Mouse (Mus musculus): ENCODE results near the gene Olfr47. TPM values are rescaled to one million over a fixed set of nuclear protein-coding genes. Genes with fewer than 3 reads are reported as not detected.

Olfr47 gene
- polyA plus RNA-seq, 1 experiment from 2014 or later = not detected

DNA sequence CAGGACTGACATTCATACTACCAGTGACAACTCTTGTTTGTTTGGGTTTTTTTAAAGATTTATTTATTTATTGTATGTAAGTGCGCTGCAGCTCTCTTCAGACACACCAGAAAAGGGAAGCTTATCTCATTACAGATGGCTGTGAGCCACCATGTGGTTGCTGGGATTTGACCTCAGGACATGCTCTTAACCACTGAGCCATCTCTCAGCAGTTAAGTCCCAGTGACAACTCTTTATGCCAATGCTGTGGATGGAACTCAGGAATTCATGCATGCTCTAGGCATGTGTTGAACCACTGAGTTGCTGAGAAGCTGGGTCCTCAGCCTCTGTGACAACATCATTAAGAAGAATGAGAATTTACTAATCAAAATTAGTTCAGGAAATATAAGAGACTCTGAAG is 21.7 kb downstream of the Olfr47 start:
- ATAC-seq (ENCODE audit: low read depth) (no peak), DNase-seq (ENCODE audit: low spot score) (no peak)
- no peak overlapping the region for H3K4me2 ChIP-seq (ENCODE audit: low read depth, low read length)
- 86% methylated on average over 1 of the region's 1 CpGs for WGBS
- H3K9ac ChIP-seq (ENCODE audit: low read depth, low read length) = no peak overlapping the region
- no peaks in the 10 kb centered on the region for H3K9me3 ChIP-seq (ENCODE audit: control insufficient read depth, low read length)
- H3K27ac ChIP-seq (replicated peaks; ENCODE audit: low read depth, low read length) = no peak overlapping the region
- H3K4me1 ChIP-seq (ENCODE audit: control insufficient read depth, insufficient read depth, low read length) = no peaks in the 10 kb centered on the region
- H3K36me3 ChIP-seq (ENCODE audit: control insufficient read depth, insufficient read depth, low read length) = no peaks in the 10 kb centered on the region
- H3K27me3 ChIP-seq (replicated peaks; ENCODE audit: control insufficient read depth, insufficient read depth, low read length) = no peaks in the 10 kb centered on the region
- H3K4me3 ChIP-seq (ENCODE audit: low read depth, low read length) = no peak overlapping the region

DNA sequence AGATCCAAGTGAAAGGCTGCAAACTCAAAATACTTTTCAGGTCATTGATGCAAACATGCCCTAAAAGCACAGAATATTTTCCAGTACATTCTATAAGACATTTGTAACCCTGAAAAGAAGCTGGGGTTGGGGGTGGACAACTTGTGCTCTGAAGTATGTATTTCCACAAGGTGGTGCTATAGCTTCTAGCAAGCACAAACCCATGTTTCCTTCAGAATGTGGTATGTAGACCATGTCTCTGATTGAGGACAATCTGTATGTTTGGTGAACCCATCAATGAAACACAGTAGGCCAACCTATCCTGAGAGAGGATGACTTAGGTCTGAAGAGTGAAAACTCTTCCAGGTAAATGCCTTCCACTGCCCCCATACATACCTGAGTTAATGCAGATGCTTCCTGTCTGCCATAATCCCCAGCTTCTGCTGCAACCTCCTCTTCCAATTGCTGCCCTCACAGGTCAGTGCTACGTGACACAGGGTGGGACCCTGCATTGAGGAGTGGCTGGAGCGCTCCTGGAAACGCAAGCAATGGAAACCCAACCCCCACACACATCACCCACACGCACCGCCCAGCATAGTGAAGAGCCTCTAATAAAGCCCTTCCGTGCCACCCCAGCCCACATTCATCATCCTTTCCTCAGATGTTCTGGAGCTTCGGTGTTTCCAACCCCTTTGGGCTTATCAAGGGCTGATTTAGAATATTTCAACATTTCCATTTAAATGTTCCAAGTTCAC is 23.0 kb downstream of the Olfr47 start:
- Histone ChIP-seq H3K9ac (ENCODE audit: low read depth, low read length) (no peak overlapping the region), H3K27me3 (replicated peaks; ENCODE audit: control insufficient read depth, insufficient read depth, low read length) (no peaks in the 10 kb centered on the region), H3K4me2 (ENCODE audit: low read depth, low read length) (no peak overlapping the region), H3K27ac (replicated peaks; ENCODE audit: low read depth, low read length) (no peak overlapping the region), H3K4me1 (ENCODE audit: control insufficient read depth, insufficient read depth, low read length) (no peaks in the 10 kb centered on the region), H3K36me3 (ENCODE audit: control insufficient read depth, insufficient read depth, low read length) (no peaks in the 10 kb centered on the region), H3K9me3 (ENCODE audit: control insufficient read depth, low read length) (no peaks in the 10 kb centered on the region), H3K4me3 (ENCODE audit: low read depth, low read length) (no peak overlapping the region)
- DNase-seq (ENCODE audit: low spot score) (peak; percentile 53), ATAC-seq (ENCODE audit: low read depth) (0 out of 2 replicates have a peak, but pooled peaks have one; percentile 44)
- 72% methylated on average over 7 of the region's 7 CpGs for WGBS

DNA sequence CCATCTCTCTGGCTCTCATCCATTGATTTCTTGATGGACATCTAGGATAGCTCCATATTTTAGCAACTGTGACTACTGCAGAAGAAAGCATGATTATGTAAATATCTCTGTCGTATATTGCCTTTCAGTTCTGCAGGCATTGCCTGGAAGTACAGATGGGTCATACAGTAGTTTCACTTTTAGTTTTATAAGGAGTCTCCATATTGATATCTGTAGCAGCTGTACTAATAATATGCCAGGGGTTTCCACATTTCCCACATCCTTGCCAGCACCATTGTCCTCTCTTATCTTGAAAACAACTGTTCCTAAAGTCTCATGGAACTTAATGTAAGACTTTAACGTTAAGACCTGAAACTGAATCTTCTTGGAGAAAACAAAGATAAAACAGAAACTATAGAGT is 29.4 kb downstream of the Olfr47 start:
- H3K4me2 ChIP-seq (ENCODE audit: low read depth, low read length) = no peak overlapping the region
- H3K4me1 ChIP-seq (ENCODE audit: control insufficient read depth, insufficient read depth, low read length) = no peaks in the 10 kb centered on the region
- H3K9ac ChIP-seq (ENCODE audit: low read depth, low read length) = no peak overlapping the region
- ATAC-seq (ENCODE audit: low read depth) (no peak), DNase-seq (ENCODE audit: low spot score) (no peak)
- H3K4me3 ChIP-seq (ENCODE audit: low read depth, low read length) = no peak overlapping the region
- H3K27me3 ChIP-seq (replicated peaks; ENCODE audit: control insufficient read depth, insufficient read depth, low read length) = 0 out of 2 replicates have a peak, but pooled peaks cover 3% of the 10 kb centered on the region
- H3K27ac ChIP-seq (replicated peaks; ENCODE audit: low read depth, low read length) = no peak overlapping the region
- 66% methylated on average over 2 of the region's 2 CpGs for WGBS
- H3K36me3 ChIP-seq (ENCODE audit: control insufficient read depth, insufficient read depth, low read length) = no peaks in the 10 kb centered on the region
- no peaks in the 10 kb centered on the region for H3K9me3 ChIP-seq (ENCODE audit: control insufficient read depth, low read length)

DNA sequence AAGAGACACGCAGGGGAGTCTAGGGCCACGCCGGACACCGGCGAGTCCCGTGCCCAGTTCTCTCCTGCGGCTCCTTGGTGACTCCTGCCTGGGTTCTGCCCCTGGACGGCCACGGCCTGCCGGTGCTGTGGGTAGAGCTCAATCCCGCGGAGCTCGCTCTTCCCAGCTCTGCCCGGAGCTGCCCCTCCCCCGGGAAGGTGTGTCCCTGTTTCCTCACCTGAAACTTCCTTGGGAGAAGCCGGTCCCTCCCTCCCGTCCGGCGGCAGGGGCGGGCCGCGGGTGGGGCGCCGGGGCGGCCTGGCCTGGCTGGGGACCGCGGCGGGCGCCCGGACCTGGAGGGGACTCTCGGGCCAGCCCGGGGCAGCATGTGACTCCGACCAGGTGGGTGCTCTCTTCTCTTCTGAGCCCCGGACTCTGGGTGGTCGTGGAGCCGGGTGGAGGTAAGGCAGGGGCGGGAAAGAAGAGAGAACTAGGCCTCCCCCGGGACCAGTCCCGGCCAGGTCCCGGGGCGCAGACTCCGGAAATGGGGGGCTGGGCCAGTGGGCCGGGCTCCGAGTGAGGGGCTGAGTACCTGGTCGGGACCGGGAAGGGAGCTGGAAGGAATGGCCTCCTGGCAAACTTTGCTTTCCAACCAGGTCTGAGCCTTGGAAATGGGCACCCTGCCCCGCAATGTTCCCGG is 34.2 kb downstream of the Olfr47 start, which contains the start of gene Arhgef5:
Arhgef5 (plus strand) TSS at position 220 of the 679 bp plus-strand sequence.
- ATAC-seq (ENCODE audit: low read depth) (peak; percentile 88), DNase-seq (ENCODE audit: low spot score) (peak; percentile 68)
- no peaks in the 10 kb centered on the region for H3K9me3 ChIP-seq (ENCODE audit: control insufficient read depth, low read length)
- peak within 1 kb of the TSS; percentile 65 for H3K4me3 ChIP-seq (ENCODE audit: low read depth, low read length)
- H3K36me3 ChIP-seq (ENCODE audit: control insufficient read depth, insufficient read depth, low read length) = no peaks in the 10 kb centered on the region
- peaks cover 8% of the 10 kb centered on the region; the same call in 1 of the 2 replicates for H3K4me1 ChIP-seq (ENCODE audit: control insufficient read depth, insufficient read depth, low read length)
- 0 out of 2 replicates have a peak, but pooled peaks cover 3% of the 10 kb centered on the region for H3K27me3 ChIP-seq (replicated peaks; ENCODE audit: control insufficient read depth, insufficient read depth, low read length)
- peak within 1 kb of the TSS; percentile 78 for H3K9ac ChIP-seq (ENCODE audit: low read depth, low read length)
- peak within 1 kb of the TSS; percentile 39; the same call in 1 of the 2 replicates for H3K27ac ChIP-seq (replicated peaks; ENCODE audit: low read depth, low read length)
- H3K4me2 ChIP-seq (ENCODE audit: low read depth, low read length) = peak within 1 kb of the TSS; percentile 90
- WGBS = 1% methylated on average over 19 of the region's 48 CpGs

DNA sequence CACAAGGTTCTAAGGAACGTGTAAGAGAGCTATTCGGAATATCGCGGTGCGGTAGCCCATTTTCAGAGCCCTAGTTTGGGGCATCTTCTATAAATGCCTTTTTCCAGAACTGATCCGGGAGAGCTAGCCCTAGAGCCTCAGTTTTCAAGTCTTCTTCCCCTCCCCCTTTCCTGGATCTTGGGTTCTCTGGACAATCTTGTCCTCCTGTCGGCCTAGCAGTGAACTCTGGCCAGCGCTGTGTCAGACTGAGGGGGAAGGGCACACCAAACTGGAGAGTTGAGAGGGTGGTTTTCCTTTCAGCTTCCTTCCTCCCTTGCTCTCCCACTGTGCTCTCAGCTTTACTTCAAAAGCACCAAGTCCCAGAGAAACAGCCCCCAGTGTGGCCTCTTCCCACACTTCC is 35.0 kb downstream of the Olfr47 start:
- peak overlapping the region; percentile 65 for H3K4me3 ChIP-seq (ENCODE audit: low read depth, low read length)
- H3K4me1 ChIP-seq (ENCODE audit: control insufficient read depth, insufficient read depth, low read length) = peaks cover 8% of the 10 kb centered on the region; the same call in 1 of the 2 replicates
- ATAC-seq (ENCODE audit: low read depth) (no peak), DNase-seq (ENCODE audit: low spot score) (peak; percentile 47)
- no peaks in the 10 kb centered on the region for H3K9me3 ChIP-seq (ENCODE audit: control insufficient read depth, low read length)
- H3K36me3 ChIP-seq (ENCODE audit: control insufficient read depth, insufficient read depth, low read length) = no peaks in the 10 kb centered on the region
- 0 out of 2 replicates have a peak, but pooled peaks cover 3% of the 10 kb centered on the region for H3K27me3 ChIP-seq (replicated peaks; ENCODE audit: control insufficient read depth, insufficient read depth, low read length)
- H3K4me2 ChIP-seq (ENCODE audit: low read depth, low read length) = peak overlapping the region; percentile 90
- 12% methylated on average over 8 of the region's 8 CpGs for WGBS
- H3K27ac ChIP-seq (replicated peaks; ENCODE audit: low read depth, low read length) = no peak overlapping the region; the same call in 1 of the 2 replicates
- H3K9ac ChIP-seq (ENCODE audit: low read depth, low read length) = peak overlapping the region; percentile 78

DNA sequence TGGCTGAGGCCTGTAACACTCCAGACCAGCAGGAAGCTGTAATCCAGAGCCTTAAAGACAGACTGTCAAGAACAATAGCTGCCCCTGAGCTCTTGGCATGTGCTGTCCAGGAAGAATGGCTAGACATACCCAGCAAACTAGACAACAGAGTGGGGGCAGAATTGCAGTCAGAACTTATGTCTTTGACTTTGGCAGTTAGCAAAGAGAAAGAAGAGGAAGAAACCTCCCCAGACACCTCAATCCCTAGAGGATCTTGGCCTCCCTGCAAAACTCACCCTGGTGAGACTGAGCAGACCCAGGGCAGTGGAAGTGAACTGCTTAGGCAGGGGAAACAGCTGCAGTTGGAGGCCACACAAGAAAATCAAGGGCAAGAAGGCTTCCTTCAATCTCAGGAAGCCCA is 41.3 kb downstream of the Olfr47 start:
- H3K36me3 ChIP-seq (ENCODE audit: control insufficient read depth, insufficient read depth, low read length) = 0 out of 2 replicates have a peak, but pooled peaks cover 5% of the 10 kb centered on the region
- no peak overlapping the region for H3K4me3 ChIP-seq (ENCODE audit: low read depth, low read length)
- DNase-seq (ENCODE audit: low spot score) (peak; percentile 5), ATAC-seq (ENCODE audit: low read depth) (no peak)
- H3K9me3 ChIP-seq (ENCODE audit: control insufficient read depth, low read length) = no peaks in the 10 kb centered on the region
- no peaks in the 10 kb centered on the region for H3K27me3 ChIP-seq (replicated peaks; ENCODE audit: control insufficient read depth, insufficient read depth, low read length)
- H3K4me2 ChIP-seq (ENCODE audit: low read depth, low read length) = no peak overlapping the region
- H3K4me1 ChIP-seq (ENCODE audit: control insufficient read depth, insufficient read depth, low read length) = no peaks in the 10 kb centered on the region
- no peak overlapping the region for H3K27ac ChIP-seq (replicated peaks; ENCODE audit: low read depth, low read length)
- no peak overlapping the region for H3K9ac ChIP-seq (ENCODE audit: low read depth, low read length)

DNA sequence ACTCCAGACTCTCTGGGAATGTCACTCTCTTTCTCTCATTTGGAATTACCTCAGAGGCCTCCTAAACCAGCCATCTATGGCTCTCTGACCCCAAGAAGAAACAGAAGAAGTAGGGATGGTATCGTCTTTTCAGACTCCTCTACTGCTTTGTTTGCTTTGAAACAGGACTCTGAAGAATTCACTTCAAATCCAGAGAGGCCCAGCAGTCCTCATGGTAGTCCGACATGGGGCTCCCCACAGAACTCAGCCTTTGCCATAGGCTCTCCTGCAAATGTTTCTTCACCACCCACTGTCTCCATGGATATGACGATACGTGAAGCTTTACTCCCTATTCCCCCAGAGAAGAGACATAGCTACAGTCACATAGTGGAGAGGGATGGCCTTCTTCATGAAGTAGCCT is 42.8 kb downstream of the Olfr47 start:
- Histone ChIP-seq H3K36me3 (ENCODE audit: control insufficient read depth, insufficient read depth, low read length) (0 out of 2 replicates have a peak, but pooled peaks cover 5% of the 10 kb centered on the region), H3K27ac (replicated peaks; ENCODE audit: low read depth, low read length) (no peak overlapping the region), H3K9ac (ENCODE audit: low read depth, low read length) (no peak overlapping the region), H3K4me3 (ENCODE audit: low read depth, low read length) (no peak overlapping the region), H3K27me3 (replicated peaks; ENCODE audit: control insufficient read depth, insufficient read depth, low read length) (no peaks in the 10 kb centered on the region), H3K4me2 (ENCODE audit: low read depth, low read length) (no peak overlapping the region), H3K4me1 (ENCODE audit: control insufficient read depth, insufficient read depth, low read length) (no peaks in the 10 kb centered on the region), H3K9me3 (ENCODE audit: control insufficient read depth, low read length) (no peaks in the 10 kb centered on the region)
- DNase-seq (ENCODE audit: low spot score) (no peak), ATAC-seq (ENCODE audit: low read depth) (no peak)
- 79% methylated on average over 4 of the region's 4 CpGs for WGBS

DNA sequence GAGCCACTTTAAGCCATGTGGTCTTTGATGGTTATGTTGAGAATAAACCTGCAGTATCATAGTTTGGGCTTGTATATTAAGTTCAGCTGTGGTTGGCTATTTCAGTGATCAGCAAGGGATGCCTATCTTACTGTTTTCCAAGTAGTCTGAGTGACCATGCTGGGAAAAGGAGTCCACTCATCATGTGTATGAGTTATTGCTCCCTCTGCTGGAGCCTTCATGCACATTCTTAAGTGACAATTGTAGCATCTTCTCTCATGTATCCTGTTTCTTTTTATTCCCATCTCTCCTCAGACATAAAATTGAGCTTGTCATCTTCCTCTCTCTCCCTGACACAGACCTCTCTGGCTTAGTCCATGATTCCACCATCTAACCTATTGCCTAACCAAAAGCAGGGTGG is 46.9 kb downstream of the Olfr47 start:
- Histone ChIP-seq H3K27me3 (replicated peaks; ENCODE audit: control insufficient read depth, insufficient read depth, low read length) (no peaks in the 10 kb centered on the region), H3K27ac (replicated peaks; ENCODE audit: low read depth, low read length) (no peak overlapping the region), H3K9ac (ENCODE audit: low read depth, low read length) (no peak overlapping the region), H3K9me3 (ENCODE audit: control insufficient read depth, low read length) (no peaks in the 10 kb centered on the region), H3K4me1 (ENCODE audit: control insufficient read depth, insufficient read depth, low read length) (no peaks in the 10 kb centered on the region), H3K4me2 (ENCODE audit: low read depth, low read length) (no peak overlapping the region), H3K4me3 (ENCODE audit: low read depth, low read length) (no peak overlapping the region), H3K36me3 (ENCODE audit: control insufficient read depth, insufficient read depth, low read length) (0 out of 2 replicates have a peak, but pooled peaks cover 13% of the 10 kb centered on the region)
- no peak for ATAC-seq (ENCODE audit: low read depth)
- peak; percentile 23 for DNase-seq (ENCODE audit: low spot score)
